Mouse (Mus musculus): ENCODE measurements around the gene Wdr3. TPM values are rescaled to one million over a fixed set of nuclear protein-coding genes. Genes with fewer than 3 reads are reported as not detected.

Gene Wdr3
- polyA plus RNA-seq, 1 experiment from 2014 or later, result 37.2 TPM

Other genes starting within 250 kb of the Wdr3 start
- 33.1 and 37.5 TPM in 2 replicates for gene Gdap2, start within 50 bp of the Wdr3 start, polyA plus RNA-seq (2014; fragmentation: Nextera tagmentation; extraction: Ambion mirVana)

Data from embryonic facial prominence, embryonic 14.5 days (tissue).